Mouse (Mus musculus) heart, embryonic 14.5 days (tissue): Measurements from ENCODE around the gene Fermt3. TPM values are rescaled to one million over a fixed set of nuclear protein-coding genes. Genes with fewer than 3 reads are reported as not detected.
A peak's percentile ranks its signal among the peaks of the same experiment; 100 is the strongest.

Experiments
- ATAC-seq: fragments of 200-750 bp; cut with Nextera tagmentation; 2 replicates; pipeline ENCODE4 v1.8.0; 2017; ENCODE audit warnings: low read depth, moderate TSS enrichment; ENCODE audit not compliant: insufficient number of reproducible peaks, insufficient read depth, low FRiP score
- H3K27ac ChIP-seq, 2 experiments: fragments of 200-500 bp in 1 of 2; fragments of 300-500 bp in 1 of 2; sonication (generic) in 1 of 2; replicated peaks in 1 of 2; 2 replicates each; pipeline ENCODE4 v1.5.1; 2012 to 2014; ENCODE audit warnings: low read depth in 2 of 2, low read length in 2 of 2, control low read depth in 1 of 2, mild to moderate bottlenecking in 1 of 2, mixed read lengths in 1 of 2; ENCODE audit not compliant: control insufficient read depth in 1 of 2, insufficient read depth in 1 of 2
- H3K27me3 ChIP-seq: fragments of 300-500 bp; sonication (generic); 2 replicates; pipeline ENCODE4 v1.6.1; 2014; ENCODE audit warnings: mild to moderate bottlenecking, low read length, control low read depth; ENCODE audit not compliant: control insufficient read depth, insufficient read depth
- H3K36me3 ChIP-seq: fragments of 300-500 bp; sonication (generic); 2 replicates; pipeline ENCODE4 v1.6.1; 2014; ENCODE audit warnings: mild to moderate bottlenecking, control low read depth, low read length, mixed read lengths; ENCODE audit not compliant: control insufficient read depth, insufficient read depth
- H3K4me1 ChIP-seq, 2 experiments: fragments of 200-500 bp in 1 of 2; fragments of 300-500 bp in 1 of 2; sonication (generic) in 1 of 2; 2 replicates each; pipeline ENCODE4 v1.6.1; 2012 to 2014; ENCODE audit warnings: low read length in 2 of 2, control low read depth in 1 of 2, mixed read lengths in 1 of 2; ENCODE audit not compliant: control insufficient read depth in 2 of 2, insufficient read depth in 2 of 2
- H3K4me2 ChIP-seq: fragments of 300-500 bp; sonication (generic); 2 replicates; pipeline ENCODE4 v1.6.1; 2014; ENCODE audit warnings: mild to moderate bottlenecking, low read length
- H3K4me3 ChIP-seq, 2 experiments: fragments of 200-500 bp in 1 of 2; fragments of 300-500 bp in 1 of 2; sonication (generic) in 1 of 2; 2 replicates each; pipeline ENCODE4 v1.5.1; 2012 to 2014; ENCODE audit warnings: low read length in 2 of 2, mild to moderate bottlenecking in 2 of 2, control low read depth in 1 of 2, low read depth in 1 of 2, moderate library complexity in 1 of 2; ENCODE audit not compliant: control insufficient read depth in 1 of 2, insufficient read depth in 1 of 2
- H3K9ac ChIP-seq: fragments of 300-500 bp; sonication (generic); 2 replicates; pipeline ENCODE4 v1.6.1; 2014; ENCODE audit warnings: mild to moderate bottlenecking, low read length
- H3K9me3 ChIP-seq: fragments of 300-500 bp; sonication (generic); 2 replicates; pipeline ENCODE4 v1.6.1; 2016; ENCODE audit warnings: low read length, control low read depth; ENCODE audit not compliant: control insufficient read depth
- WGBS: fragments of 180-500 bp; shearing (Covaris S2); extraction: QIAGEN DNeasy Blood & Tissue Kit; methylation state at CpG from one replicate; pipeline ENCODE4 v1.1.7; 2014; 5-methylcytosine and 5-hydroxymethylcytosine counted together
- polyA plus RNA-seq: library from polyadenylated mRNA; unstranded; fragments of >200 nt; fragmentation: Nextera tagmentation; extraction: Ambion mirVana; gene quantifications from 2 replicates; pipeline ENCODE4 v1.2.1, GENCODE M21; 2014

The Fermt3 gene
- polyA plus RNA-seq, 1 experiment from 2014 or later, result 5.2 TPM

DNA sequence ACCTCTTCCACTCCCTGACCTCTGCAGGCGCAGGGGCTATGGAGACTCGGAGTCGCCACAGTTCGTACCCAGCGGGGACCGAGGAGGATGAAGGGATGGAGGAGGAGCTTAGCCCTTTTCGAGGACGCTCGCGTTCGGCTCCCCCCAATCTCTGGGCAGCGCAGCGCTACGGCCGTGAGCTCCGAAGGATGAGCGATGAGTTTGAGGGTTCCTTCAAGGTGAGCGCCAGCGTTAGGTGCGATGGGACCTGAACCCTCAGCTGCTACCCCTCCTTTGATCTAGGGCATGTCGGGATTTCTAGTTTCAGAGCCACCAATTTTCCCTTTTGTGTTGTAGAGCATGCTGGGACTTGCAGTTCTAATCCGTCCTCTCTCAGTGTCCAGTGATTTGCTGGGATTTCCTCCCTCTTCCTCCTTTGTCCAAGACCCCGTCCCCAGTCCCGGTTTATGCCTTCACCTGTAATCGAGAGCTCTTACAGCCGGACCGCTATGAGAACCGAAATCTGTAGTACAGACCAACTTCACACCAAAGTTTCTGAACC lies 68.6 kb downstream of the Fermt3 start:
- peak overlapping the region; percentile 97 to 98 for H3K27ac ChIP-seq
- WGBS, result under 1% methylated on average over 28 of the region's 28 CpGs
- H3K27me3 ChIP-seq, result no peaks in the 10 kb centered on the region
- H3K4me2 ChIP-seq, result peak overlapping the region; percentile 88
- no peaks in the 10 kb centered on the region for H3K9me3 ChIP-seq
- peaks cover 18% of the 10 kb centered on the region for H3K36me3 ChIP-seq
- peak overlapping the region; percentile 64 to 66 for H3K4me3 ChIP-seq
- H3K4me1 ChIP-seq, result peaks cover 24 to 45% of the 10 kb centered on the region in 2 experiments
- peak overlapping the region; percentile 88 for H3K9ac ChIP-seq
- peak; percentile 24; the same call in 1 of the 2 replicates for ATAC-seq

GRCm38 (mm10) chr19:6949951-6950350 lies 69.3 kb downstream of the Fermt3 start:
- Histone ChIP-seq H3K9ac (peak overlapping the region; percentile 88), H3K27ac (peak overlapping the region in 1 of 2 experiments; percentile 98; a peak in 2 of 4 replicates), H3K27me3 (no peaks in the 10 kb centered on the region), H3K4me3 (peak overlapping the region in 1 of 2 experiments; percentile 64; a peak in 2 of 4 replicates), H3K4me2 (peak overlapping the region; percentile 88), H3K9me3 (no peaks in the 10 kb centered on the region), H3K36me3 (peaks cover 17% of the 10 kb centered on the region), H3K4me1 (peaks cover 17 to 37% of the 10 kb centered on the region in 2 experiments)
- no peak for ATAC-seq
- 57% methylated on average over 5 of the region's 5 CpGs for WGBS

DNA sequence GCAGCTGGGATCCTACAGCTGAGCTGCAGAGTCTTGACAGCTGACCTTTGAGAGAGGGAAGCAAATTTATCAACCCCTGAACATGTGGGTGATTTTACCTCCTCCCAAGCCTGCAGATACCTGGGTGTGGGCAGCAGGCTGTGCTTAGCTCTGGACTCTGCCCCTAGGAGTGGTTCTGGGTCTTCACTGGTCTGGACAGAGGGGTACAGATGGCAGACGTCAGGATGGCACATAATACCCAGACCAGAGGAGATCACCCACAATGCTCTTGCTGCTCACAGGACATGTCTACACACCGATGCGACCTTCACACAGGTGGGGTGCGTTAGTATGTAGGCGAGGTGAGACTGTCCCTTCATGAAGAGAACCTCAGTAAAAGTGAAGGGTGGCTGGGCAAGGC lies 69.7 kb downstream of the Fermt3 start:
- Histone ChIP-seq H3K4me1 (peaks cover 15 to 34% of the 10 kb centered on the region in 2 experiments), H3K9me3 (no peaks in the 10 kb centered on the region), H3K4me2 (no peak overlapping the region), H3K27ac (no peak overlapping the region), H3K4me3 (no peak overlapping the region), H3K27me3 (no peaks in the 10 kb centered on the region), H3K9ac (no peak overlapping the region), H3K36me3 (peaks cover 13% of the 10 kb centered on the region)
- 88% methylated on average over 5 of the region's 5 CpGs for WGBS
- no peak for ATAC-seq

Other genes with a start within 250 kb of the Fermt3 start
- gene Rps6ka4, start 178.8 kb downstream of the Fermt3 start, polyA plus RNA-seq, result 11.1 and 13.9 TPM in 2 replicates
- gene Ccdc88b, start 161.3 kb downstream of the Fermt3 start, polyA plus RNA-seq, result 0.22 and 0.65 TPM in 2 replicates
- gene Trmt112, start 109.8 kb downstream of the Fermt3 start, polyA plus RNA-seq, result 81.9 and 95.0 TPM in 2 replicates
- 192 and 210 TPM in 2 replicates for gene Prdx5, start 109.4 kb downstream of the Fermt3 start, polyA plus RNA-seq
- gene Esrra, start 97.7 kb downstream of the Fermt3 start, polyA plus RNA-seq, result 14.4 and 18.0 TPM in 2 replicates
- gene Catsperz, start 94.1 kb downstream of the Fermt3 start, polyA plus RNA-seq, result 1.4 and 1.7 TPM in 2 replicates
- 0.27 and 0.46 TPM in 2 replicates for gene Kcnk4, start 85.0 kb downstream of the Fermt3 start, polyA plus RNA-seq
- 55.9 and 58.0 TPM in 2 replicates for gene Bad, start 77.6 kb downstream of the Fermt3 start, polyA plus RNA-seq
- gene Gpr137, start 77.0 kb downstream of the Fermt3 start, polyA plus RNA-seq, result 20.7 and 20.8 TPM in 2 replicates
- 170 and 184 TPM in 2 replicates for gene Ppp1r14b, start 44.5 kb downstream of the Fermt3 start, polyA plus RNA-seq
- gene Plcb3, start 43.0 kb downstream of the Fermt3 start, polyA plus RNA-seq, result 15.2 and 16.8 TPM in 2 replicates
- gene Fkbp2, start 39.0 kb downstream of the Fermt3 start, polyA plus RNA-seq, result 64.2 and 65.1 TPM in 2 replicates
- gene Vegfb, start 31.8 kb downstream of the Fermt3 start, polyA plus RNA-seq, result 141 and 153 TPM in 2 replicates
- 40.0 and 42.9 TPM in 2 replicates for gene Dnajc4, start 26.9 kb downstream of the Fermt3 start, polyA plus RNA-seq
- gene Nudt22, start 23.4 kb downstream of the Fermt3 start, polyA plus RNA-seq, result 29.7 and 31.8 TPM in 2 replicates
- 20.0 and 22.0 TPM in 2 replicates for gene Trpt1, start 23.3 kb downstream of the Fermt3 start, polyA plus RNA-seq
- 174 and 175 TPM in 2 replicates for gene Stip1, start 20.5 kb upstream of the Fermt3 start, polyA plus RNA-seq
- 50.5 and 53.0 TPM in 2 replicates for gene Macrod1, start 37.3 kb upstream of the Fermt3 start, polyA plus RNA-seq
- gene Flrt1, start 86.3 kb upstream of the Fermt3 start, polyA plus RNA-seq, result 1.4 and 1.5 TPM in 2 replicates
- gene Otub1, start 186.8 kb upstream of the Fermt3 start, polyA plus RNA-seq, result 151 and 153 TPM in 2 replicates
- 2,457 and 2,575 TPM in 2 replicates for gene Cox8a, start 198.1 kb upstream of the Fermt3 start, polyA plus RNA-seq
- gene Naa40, start 221.7 kb upstream of the Fermt3 start, polyA plus RNA-seq, result 55.9 and 58.5 TPM in 2 replicates
- 6.1 and 10.7 TPM in 2 replicates for gene Rcor2, start 247.9 kb upstream of the Fermt3 start, polyA plus RNA-seq